Mouse (Mus musculus): ENCODE measurements around the gene Klhdc4. TPM values are rescaled to one million over a fixed set of nuclear protein-coding genes. Genes with fewer than 3 reads are reported as not detected.

Gene Klhdc4
- 10 to 100 TPM; 28.0 to 40.9 TPM for polyA plus RNA-seq (2017; shearing (Covaris generic))

DNA sequence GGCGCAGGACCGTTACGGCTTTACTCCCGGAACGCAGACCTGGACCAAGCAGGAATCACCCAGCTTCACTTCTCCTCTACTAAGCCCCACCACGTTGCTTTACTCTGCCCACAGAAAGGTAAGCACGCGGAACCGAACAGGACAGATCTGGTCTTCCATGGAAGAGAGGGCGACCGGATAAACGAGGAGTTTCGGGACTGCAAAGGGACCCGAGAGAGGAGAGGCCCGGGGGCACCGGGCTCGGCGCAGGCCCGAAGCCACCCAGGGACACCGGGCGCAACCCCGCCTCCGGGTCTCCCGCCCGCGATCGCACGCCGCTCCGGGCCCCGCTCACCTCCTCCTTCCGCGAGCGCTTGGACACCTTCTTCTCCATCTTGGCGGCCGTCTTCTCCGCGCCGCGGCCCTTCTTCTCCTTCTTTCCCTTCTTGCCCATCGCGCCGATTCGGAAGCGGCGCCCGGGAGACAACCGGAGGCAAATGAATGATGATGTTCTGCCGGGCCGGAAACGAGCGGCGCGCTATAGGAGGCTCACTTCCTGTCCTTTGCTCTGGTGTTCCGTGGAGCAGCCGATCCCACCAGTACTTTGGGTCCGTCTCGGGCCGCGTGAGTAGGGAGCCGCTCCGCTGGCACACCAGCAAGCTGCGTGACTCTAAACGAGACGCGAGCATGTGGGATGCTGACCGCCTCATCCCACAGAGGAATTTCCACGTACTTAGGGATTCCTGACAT is at the start of gene Klhdc4:
Gene Klhdc4 (minus strand): TSS at position 522 of the 729 bp plus-strand sequence.
- ATAC-seq = peak; percentile 93

DNA sequence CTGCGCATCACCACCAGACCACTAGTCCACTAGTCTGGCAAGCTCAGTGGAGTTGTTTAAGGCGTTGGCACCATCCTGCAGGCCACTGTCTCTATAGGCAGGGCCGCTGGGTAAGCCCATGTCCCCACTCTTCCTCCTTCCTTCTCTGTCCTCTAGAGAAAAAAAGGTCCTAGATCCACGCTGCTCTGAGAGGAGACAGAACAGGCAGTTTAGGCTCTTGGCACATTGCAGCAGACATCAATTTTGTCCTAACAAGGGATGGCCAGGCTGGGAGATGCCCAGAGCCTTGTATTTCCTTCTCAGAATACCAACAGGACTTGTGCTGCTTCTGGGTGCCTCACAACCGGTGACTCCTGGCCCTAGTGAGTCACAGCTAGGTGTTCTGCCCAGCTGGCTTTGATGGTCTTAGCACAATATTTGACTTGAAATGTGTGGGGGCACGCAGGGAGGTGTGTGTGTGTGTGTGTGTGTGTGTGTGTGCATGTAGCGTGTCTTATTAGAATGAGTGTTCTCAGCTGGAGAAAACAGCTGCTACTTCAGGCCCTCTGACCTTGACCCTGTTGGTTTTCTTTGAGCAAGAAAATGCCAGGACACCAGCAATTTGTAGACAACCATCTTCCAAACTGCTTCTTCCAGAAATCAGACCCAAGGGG is 48.6 kb upstream of the Klhdc4 start:
- ATAC-seq = no peak

DNA sequence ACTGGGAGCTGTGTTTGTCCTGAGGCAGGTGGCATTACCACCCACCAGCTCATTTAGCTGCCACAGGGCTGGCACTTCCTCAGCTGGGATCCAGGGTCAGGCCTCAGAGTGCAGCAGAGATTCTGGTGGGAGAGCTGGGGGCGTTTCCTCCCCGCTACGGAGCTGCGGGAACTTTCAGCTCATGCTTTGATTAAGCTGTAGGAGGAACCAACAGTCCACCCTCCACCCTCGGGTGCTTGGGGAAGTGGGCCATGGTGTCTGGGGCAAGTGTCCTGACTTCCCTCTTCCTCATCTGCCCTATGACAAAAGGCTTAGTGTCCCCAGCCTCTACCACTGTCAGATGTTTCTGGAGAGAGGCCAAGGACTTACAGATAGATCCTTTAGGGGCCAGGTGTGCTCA is 47.8 kb upstream of the Klhdc4 start:
- no peak for ATAC-seq

DNA sequence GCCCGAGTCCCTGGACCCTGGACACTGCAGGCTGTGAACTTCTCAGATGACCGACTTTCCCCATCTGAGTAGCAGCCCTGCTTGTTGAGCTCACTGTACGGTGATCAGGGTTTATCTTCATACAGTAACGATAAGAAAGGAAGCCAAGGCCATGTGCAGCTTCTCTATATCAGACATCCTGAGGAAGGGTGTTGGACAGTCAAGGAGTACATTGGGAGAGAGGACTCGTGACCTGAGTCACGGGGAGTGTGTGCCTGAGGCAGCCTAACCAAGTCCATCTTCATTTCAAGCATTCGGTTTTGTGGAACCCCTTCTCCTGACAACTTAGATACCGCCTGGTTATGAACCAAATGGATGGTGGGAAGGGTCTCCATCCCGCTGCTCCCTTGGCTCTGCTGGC is 46.1 kb upstream of the Klhdc4 start:
- no peak for ATAC-seq

DNA sequence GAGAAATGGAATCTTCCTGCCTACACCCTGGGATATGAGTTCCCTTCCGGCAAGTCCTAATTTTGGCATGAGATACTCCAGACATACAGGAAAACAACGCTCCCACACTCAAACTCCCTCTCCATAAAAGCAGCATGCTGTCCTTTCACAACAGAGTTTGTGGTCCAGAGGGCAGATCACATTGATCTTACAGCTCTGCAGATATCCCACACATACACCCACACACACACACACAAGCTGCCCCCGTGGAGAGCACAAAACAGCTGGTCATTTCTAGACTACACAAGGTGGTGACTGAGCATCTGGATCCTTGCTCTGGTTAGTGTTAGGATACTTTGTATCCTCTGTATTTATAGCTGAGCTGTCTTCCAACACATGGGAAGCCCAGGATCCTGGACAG is 45.7 kb upstream of the Klhdc4 start:
- no peak for ATAC-seq

DNA sequence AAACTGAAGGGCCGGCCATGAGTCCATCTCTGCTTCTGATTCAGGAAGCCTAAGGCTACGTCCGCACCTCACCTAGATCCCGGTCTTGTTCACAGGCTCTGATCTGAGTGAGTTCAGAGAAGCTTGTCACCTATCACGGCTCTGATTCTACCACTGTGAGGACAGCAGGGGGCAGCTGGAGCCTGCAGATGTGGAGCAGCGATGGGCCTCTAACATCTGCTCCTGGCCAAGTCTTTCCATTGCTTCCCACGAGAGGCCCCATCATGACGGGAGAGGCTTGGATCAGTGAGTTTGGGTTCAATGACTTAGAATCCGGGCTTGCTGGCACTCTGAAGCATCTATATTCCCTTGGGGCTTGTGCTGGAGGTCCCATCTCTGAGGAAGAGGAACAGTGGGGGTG is 44.7 kb upstream of the Klhdc4 start:
- ATAC-seq = no peak

DNA sequence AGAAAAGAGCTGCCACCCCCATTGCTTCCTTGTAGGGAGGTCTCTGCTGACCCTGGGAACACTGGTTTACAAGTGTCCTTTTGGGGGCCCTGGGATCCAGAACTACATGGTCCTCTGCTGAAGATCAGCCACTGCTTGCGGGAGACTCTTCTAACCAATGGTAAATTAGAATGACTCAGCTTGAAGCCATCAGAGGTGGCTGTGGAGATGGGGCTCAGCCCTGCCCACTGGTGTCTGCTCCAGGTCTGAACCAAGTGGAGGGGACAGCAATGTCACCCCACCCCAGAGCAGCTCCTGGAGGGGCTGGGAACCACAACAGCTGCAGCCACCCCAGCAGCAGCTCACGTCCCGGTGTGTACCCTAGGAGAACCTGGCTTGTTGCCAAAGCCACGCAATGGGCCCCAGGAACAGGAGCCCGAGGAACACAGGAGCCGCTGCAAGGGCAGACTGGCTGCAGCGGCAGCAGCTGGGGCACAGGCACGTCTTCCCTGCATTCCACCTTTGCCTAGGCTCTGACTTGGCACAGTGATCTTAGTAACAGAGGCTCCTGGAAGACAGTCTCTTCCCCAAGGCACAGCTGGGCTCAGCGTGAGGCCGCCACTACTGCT is 42.6 kb upstream of the Klhdc4 start:
- no peak for ATAC-seq

DNA sequence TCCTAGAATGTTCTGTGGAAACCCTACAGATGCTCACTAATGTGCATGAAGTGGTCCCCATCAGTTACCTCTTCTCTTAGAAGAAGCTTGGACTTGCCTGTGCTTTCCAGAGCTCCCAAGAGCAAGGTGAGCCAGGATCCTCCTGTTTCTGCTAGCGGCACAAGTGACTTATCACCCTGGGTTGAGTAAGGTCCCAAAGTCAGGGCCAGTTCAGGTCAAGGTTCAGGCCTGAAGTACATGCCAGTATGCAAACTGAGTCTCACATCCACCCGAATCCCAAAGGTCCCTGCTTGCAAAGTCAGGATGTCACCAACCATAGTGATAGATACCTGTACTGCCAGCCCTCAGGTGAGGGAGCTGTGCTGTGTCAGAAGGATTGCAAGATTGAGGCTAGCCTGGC is 40.8 kb upstream of the Klhdc4 start:
- ATAC-seq = no peak

DNA sequence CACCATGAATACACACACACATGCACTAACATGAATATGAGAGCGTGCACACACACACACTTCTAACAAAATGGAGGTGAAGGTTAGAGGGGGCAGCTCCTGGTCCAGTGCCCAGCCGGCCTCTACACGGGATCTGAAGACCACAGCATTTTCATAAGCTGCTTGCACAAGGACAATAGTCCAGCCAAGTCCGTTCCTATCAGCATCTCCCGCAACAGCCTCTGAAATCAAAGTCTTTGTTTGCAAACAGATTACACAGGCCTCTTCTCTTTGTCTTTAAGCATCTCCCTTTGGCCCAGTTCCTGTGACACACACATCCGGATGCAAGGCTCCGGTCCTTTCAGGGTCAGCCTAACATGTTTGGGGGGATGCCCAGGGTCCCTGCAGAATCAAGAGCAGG is 39.5 kb upstream of the Klhdc4 start:
- ATAC-seq = no peak

DNA sequence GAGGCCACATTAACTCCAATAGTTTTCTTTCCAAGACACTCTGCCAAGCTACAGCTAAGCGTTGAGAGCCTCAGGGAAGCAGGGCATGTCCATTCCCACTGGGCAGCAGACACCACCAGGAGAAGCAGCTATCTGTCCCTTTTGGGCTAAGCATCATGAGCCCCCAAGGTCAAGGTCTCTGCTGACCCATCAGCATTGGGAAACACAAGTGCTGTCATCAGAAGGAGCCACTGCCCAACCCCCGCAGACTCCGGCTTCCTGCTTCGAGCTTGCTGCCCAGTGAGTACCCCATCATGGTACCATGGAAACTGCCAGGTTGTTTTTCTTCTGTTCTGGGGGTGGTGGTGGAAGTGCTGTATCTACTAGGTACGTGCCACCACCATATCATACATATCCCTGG is 38.8 kb upstream of the Klhdc4 start:
- ATAC-seq = no peak

DNA sequence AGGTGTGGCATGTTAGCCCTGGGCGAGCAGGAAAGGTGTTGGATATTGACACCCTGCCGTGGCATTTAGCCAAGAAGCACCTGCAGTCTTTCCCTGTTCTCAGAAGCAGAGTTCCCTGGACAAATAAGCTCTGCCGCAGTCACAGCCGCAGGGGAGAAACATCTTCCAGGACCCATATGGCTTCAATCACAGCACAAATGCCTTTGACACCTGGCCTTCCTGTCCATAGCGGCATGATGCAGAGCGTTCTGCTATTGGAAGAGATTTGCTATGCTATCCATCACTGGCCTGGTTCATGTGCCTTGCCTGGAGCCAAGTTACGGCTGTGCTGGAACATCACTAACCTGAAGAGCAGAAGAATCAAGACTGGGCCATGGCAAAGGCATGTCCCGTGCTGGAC is 36.0 kb upstream of the Klhdc4 start:
- ATAC-seq = no peak

DNA sequence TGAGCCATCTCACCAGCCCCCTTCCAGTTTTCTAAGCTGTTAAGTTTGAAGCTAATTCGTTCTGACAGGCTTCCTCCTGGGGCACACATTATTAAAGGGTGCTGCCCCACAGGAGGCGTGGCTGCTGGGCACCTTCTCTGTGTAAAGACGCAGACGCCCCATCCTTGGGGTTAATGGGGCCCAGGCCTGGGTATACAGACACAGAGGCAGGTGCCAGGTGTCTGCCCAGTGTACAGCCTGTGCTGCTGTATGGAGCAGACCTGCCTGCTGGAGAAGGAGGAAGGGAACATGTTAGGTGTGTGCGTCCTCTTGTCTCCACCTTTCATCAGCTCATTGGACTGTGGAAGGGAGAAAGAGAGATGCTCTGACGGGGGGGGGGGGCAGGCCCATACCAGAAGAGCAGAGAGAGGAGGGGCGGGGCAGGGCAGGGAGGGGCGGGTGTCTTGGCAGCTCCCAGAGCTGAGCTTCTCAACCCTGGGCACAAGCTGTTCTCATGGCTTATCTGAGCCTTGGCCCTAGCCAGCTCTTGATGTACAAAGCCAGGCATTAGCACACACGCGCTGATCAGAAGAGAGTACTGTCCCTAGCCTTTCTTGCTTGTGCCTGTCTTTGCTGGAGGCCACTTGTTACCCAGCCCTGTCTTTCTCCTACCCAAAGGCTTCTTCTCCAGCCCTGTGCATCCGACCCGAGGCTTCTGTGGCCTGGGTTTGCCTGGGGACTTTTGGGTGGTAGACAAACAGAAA is 32.6 kb upstream of the Klhdc4 start:
- no peak for ATAC-seq

DNA sequence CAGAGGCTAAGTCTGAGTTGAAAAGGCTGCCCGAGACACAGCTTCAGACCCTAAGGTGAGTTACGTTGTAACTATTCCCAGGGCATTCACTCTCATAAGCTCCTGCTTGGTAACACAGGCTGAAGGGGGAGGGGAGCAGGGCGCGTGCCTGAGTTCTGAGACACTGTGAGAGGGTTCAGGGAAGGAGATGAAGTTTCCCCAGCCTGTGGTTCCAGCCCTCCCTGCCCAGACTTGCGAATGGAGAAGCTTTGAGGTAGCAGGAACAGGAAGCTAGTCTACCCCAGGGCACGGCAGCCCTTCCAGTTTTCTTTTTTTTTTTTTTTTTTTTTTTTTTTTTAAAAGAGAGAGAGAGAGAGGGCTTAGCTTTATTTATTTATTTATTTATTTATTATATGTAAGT is 31.9 kb upstream of the Klhdc4 start:
- no peak for ATAC-seq

DNA sequence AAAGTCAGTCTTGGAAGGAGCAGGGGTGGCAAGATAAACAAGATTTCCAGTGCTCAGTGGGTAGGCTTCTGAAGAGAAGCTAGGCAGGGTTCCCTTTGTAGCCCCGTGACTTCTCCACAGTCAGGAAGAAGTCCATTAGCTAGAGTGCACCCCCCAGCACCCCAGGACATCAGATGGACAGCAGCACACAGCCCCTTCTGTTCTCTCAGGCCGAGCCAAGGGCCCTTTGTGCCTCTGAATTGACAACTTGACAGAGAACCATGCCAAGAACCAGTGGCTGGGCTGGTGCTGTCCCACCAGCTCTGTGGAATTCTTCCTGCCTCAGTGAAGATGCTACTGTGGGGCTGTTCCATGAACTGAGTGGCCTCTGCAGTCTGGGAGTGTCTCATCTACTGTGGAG is 28.4 kb upstream of the Klhdc4 start:
- ATAC-seq = no peak

DNA sequence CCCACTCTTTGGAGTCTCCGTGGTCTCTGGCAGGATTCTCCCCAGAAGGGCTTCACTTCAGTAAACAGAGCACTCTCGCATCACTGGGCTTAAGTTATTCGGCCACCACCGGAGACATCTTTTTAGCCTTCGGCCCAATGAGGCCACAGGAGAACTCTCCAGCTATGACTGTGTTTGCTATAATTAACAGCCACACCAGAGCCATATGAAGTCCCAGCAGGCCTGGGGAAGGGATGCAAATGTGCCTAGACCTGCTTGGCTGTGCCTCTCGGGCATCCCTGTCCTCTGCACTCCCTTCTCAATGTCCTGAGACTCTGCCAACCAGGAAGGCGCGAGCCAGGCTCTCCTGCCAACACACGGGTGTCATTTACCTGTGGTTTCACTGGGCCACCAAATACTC is 28.0 kb upstream of the Klhdc4 start:
- ATAC-seq = no peak

DNA sequence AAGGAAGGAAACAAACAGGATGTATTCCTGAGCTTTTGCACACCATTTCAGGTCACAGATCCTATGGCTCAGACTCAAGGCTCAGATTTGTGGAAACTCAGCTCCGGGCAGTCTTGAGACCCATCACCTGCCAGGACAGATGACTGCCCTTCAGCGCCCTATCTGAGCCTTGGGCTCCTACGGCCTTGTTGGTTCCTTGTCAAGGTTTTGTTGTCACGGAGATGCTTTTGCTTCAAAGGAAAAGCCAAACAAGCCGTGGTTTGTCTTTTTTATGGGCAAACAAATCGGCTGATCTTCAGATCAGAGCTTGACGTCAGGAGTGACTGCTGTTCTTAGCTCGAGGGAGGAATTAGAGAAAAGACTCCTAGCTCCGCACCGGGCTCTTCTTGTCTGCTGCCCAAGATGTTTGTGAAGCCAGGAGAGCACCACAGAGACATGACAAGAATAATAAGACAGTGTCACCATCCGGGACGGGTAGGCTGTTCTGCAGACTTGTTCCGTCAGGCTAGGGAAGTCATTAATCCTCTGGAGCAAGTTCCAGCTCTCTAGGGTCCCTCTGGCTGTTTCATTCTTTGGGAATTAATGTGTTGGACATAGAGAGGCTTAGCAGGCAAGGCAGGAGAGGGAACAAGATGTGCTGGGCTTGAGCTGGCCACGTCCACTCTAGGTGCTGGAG is 26.8 kb upstream of the Klhdc4 start:
- no peak for ATAC-seq

DNA sequence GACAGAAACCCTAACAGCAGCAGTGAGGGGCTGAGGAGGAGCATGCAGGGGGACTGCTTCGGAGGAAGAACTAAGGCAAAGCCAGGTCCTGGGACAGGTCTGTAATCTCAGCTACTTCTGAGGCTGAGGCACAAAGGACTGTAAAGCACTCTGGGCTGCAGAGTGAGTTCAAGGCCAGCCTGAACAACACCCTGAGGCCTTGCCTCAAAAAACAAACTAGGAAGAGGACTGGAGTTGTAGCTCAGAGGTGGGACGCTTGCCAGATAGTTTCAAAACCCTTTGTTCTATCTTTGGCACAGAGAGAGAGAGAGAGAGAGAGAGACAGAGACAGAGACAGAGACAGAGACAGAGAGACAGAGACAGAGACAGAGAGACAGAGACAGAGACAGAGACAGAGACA is 24.2 kb upstream of the Klhdc4 start:
- ATAC-seq = no peak

DNA sequence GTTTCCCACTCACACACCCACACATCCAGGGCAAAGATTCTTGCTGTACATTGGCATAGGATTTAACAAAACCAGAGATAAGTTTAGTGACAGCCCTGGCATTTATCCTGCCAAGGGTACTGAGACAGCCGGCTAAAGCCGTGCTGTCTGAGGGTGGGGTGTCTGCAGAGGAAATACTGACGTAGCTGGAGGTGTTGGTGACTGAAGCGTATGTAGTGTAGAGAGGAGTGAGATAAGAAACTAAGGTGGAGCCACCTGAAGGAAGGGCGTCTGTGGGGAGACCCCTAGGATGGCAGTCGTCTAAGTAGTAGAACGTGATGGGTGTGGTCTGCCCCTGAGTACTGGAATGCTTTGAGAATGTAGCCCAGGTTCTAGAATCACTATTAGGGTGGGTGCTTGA is 23.1 kb upstream of the Klhdc4 start:
- peak; percentile 46 for ATAC-seq

DNA sequence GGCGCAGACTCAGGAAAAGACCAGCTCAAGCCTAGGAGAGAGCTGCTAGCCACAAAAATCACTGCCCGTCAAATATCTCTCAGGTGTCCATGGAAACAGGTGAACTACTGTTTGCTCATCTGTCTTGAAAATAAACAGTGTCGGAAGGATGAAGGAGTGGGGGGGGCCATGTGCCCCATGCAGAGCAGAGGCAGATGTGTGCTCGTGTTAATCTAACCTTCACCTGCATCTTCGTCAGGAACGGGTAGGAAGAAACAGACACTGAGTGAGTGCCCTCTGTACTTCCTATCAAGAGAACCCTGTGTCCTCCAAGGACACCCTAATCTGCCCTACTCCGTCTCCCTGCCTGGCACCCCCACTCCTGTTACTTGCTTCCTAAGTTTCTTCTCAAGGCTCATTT is 22.3 kb upstream of the Klhdc4 start:
- ATAC-seq = no peak

DNA sequence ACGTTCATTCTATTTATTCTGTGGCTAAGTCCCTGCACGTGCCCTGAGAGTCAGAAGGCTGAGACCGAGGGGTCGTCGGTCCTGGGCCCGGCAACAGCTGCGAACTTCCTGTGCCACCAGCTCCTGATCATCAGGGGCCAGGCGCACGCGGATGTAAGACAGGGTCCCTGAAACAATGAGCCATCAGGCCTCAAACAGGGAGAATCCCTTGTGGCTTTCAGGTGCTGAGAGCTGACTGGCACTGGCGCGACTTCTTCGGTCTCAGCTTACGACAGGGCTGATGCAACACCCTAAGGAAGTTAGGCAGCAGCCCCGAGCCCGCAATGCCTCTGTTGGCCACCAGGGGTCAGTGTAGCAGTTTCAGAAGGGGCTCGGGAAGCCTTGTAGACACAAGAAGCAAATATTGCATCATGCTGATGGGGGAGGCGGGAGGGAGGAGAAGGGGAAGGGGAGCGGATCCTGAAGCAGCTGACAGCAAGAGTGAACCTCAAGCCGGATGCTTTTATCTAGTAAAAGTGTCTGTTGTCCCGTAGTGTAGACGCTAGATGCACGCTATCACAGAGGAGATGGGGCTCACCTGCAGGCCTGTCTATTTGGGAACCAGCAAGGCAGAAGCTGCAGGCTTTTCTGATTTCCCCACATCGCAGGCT is 21.6 kb upstream of the Klhdc4 start:
- peak; percentile 85 for ATAC-seq

DNA sequence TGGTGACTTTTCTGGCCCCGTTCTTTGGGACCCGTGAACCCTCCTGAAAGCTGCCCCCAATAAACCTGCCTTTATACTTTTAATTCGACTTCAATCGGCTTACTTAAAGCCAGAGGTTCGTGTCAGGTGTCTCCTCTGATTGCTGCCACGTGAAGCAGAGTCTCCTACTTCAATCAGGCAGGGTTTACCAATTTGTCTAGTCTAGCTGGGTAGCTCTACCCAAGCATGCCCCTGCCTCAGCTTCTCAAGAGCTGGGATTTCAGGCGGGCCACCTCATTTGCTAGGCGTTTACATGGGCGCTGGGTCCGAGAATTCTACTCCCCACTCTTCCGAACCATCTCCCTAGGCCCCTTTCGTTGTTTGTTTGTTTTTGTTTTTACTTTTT is 21.1 kb upstream of the Klhdc4 start:
- ATAC-seq = no peak

DNA sequence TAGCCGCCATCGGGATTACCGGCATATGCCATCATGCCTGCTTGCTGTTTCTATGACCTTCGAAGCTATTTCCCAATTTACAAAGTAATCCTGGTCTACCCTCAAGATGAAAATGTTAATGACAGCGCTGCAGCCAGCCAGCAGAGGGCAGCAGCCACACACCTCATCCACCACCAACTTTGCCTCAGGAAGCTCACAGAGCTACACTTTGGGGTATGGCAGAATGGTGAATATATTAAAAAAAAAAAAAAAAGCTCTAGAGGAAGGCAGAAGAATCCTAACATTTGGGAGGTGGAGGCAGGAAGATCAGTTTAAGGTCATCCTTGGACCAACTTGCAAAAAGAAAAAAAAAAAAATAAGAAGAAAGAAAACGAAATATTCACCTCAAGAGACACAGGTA is 20.6 kb upstream of the Klhdc4 start:
- ATAC-seq = peak; percentile 54
